Mouse (Mus musculus) hindbrain, embryonic 14.5 days (tissue): Measurements from ENCODE around the gene Zmynd11. TPM values are rescaled to one million over a fixed set of nuclear protein-coding genes. Genes with fewer than 3 reads are reported as not detected.
"Not testable (repeated sequence)": the region's sequence is repeated elsewhere in the genome, so short reads cannot be mapped to it uniquely, and the experiment has no call there.

Source experiments
- ATAC-seq: fragments of 200-750 bp; cut with Nextera tagmentation; 2 replicates; pipeline ENCODE4 v1.8.0; 2017; ENCODE audit warnings: moderate number of reproducible peaks, mild to moderate bottlenecking, moderate TSS enrichment, moderate library complexity; ENCODE audit not compliant: low FRiP score
- DNase-seq: peaks from one replicate; pipeline ENCODE4 v3.0.0-alpha.2; 2015; ENCODE audit warnings: low spot score
- H3K27ac ChIP-seq: fragments of 300-500 bp; sonication (generic); 2 replicates; pipeline ENCODE4 v1.5.1; 2014; ENCODE audit warnings: mild to moderate bottlenecking, moderate library complexity
- H3K27me3 ChIP-seq: fragments of 300-500 bp; sonication (generic); 2 replicates; pipeline ENCODE4 v1.6.1; 2014; ENCODE audit warnings: mild to moderate bottlenecking, low read length, mixed read lengths; ENCODE audit not compliant: control insufficient read depth, insufficient read depth
- H3K36me3 ChIP-seq: fragments of 300-500 bp; sonication (generic); replicated peaks from 2 replicates; pipeline ENCODE4 v1.6.1; 2014; ENCODE audit not compliant: control insufficient read depth, insufficient read depth
- H3K4me1 ChIP-seq: fragments of 300-500 bp; sonication (generic); replicated peaks from 2 replicates; pipeline ENCODE4 v1.6.1; 2014; ENCODE audit warnings: antibody characterized with exemption, low read length, mixed read lengths; ENCODE audit not compliant: control insufficient read depth, insufficient read depth
- H3K4me2 ChIP-seq: fragments of 300-500 bp; sonication (generic); replicated peaks from 2 replicates; pipeline ENCODE4 v1.6.1; 2014; ENCODE audit warnings: mild to moderate bottlenecking, moderate library complexity
- H3K4me3 ChIP-seq: fragments of 300-500 bp; sonication (generic); replicated peaks from 2 replicates; pipeline ENCODE4 v1.5.1; 2014; ENCODE audit warnings: mild to moderate bottlenecking, low read length
- H3K9ac ChIP-seq: fragments of 300-500 bp; sonication (generic); 2 replicates; pipeline ENCODE4 v1.6.1; 2014
- H3K9me3 ChIP-seq: fragments of 300-500 bp; sonication (generic); 2 replicates; pipeline ENCODE4 v1.6.1; 2016; ENCODE audit warnings: low read length; ENCODE audit not compliant: control insufficient read depth
- WGBS: fragments of 180-500 bp; shearing (Covaris S2); extraction: QIAGEN DNeasy Blood & Tissue Kit; methylation state at CpG from one replicate; pipeline ENCODE4 v1.1.7; 2014; 5-methylcytosine and 5-hydroxymethylcytosine counted together
- polyA plus RNA-seq: library from polyadenylated mRNA; unstranded; fragments of >200 nt; fragmentation: Nextera tagmentation; extraction: Ambion mirVana; gene quantifications from 2 replicates; pipeline ENCODE4 v1.2.1, GENCODE M21; 2014

The Zmynd11 gene
- polyA plus RNA-seq, 1 experiment from 2014 or later: 189 TPM

- WGBS: 95% methylated on average over 4 of the region's 5 CpGs
- not testable (repeated sequence) for ATAC-seq
These were observed 32.9 kb downstream of the Zmynd11 start for GRCm38 (mm10) chr13:9732262-9732661.

GRCm38 (mm10) chr13:9729073-9729472 is 36.1 kb downstream of the Zmynd11 start:
- Histone ChIP-seq H3K9me3 (no peaks in the 10 kb centered on the region), H3K4me1 (no peaks in the 10 kb centered on the region), H3K4me3 (no peak overlapping the region), H3K36me3 (peaks cover 33% of the 10 kb centered on the region), H3K9ac (no peak overlapping the region), H3K27ac (no peak overlapping the region), H3K4me2 (no peak overlapping the region), H3K27me3 (no peaks in the 10 kb centered on the region)
- ATAC-seq (no peak), DNase-seq (no peak)
- WGBS: 88% methylated on average over 1 of the region's 1 CpGs

More at GRCm38 (mm10) chr13:9732262-9732661, 32.9 kb downstream of the Zmynd11 start:
- not testable (repeated sequence) for H3K9ac ChIP-seq, H3K4me1 ChIP-seq, H3K9me3 ChIP-seq, H3K4me3 ChIP-seq, H3K27me3 ChIP-seq, H3K27ac ChIP-seq, H3K4me2 ChIP-seq, DNase-seq
- peaks cover 17% of the 10 kb centered on the region for H3K36me3 ChIP-seq

- DNase-seq (no peak), ATAC-seq (no peak)
- Histone ChIP-seq H3K4me1 (no peaks in the 10 kb centered on the region), H3K4me3 (no peak overlapping the region), H3K36me3 (peaks cover 22% of the 10 kb centered on the region), H3K27me3 (no peaks in the 10 kb centered on the region), H3K27ac (no peak overlapping the region), H3K9me3 (no peaks in the 10 kb centered on the region), H3K9ac (no peak overlapping the region), H3K4me2 (no peak overlapping the region)
- 94% methylated on average over 1 of the region's 1 CpGs for WGBS
These were observed 49.9 kb downstream of the Zmynd11 start for GRCm38 (mm10) chr13:9715224-9715623.

- Histone ChIP-seq H3K4me1 (no peaks in the 10 kb centered on the region), H3K9me3 (no peaks in the 10 kb centered on the region), H3K4me2 (no peak overlapping the region), H3K9ac (no peak overlapping the region), H3K27ac (no peak overlapping the region), H3K27me3 (no peaks in the 10 kb centered on the region), H3K36me3 (peaks cover 17% of the 10 kb centered on the region; the same call in 1 of the 2 replicates), H3K4me3 (no peak overlapping the region)
- DNase-seq (no peak), ATAC-seq (no peak)
- WGBS: 87% methylated on average over 6 of the region's 6 CpGs
These were observed 51.5 kb downstream of the Zmynd11 start for GRCm38 (mm10) chr13:9713462-9714134.

- H3K4me2 ChIP-seq: no peak overlapping the region
- H3K27me3 ChIP-seq: no peaks in the 10 kb centered on the region
- H3K9ac ChIP-seq: no peak overlapping the region
- H3K36me3 ChIP-seq: peaks cover 20% of the 10 kb centered on the region; the same call in 1 of the 2 replicates
- H3K27ac ChIP-seq: no peak overlapping the region
- H3K9me3 ChIP-seq: no peaks in the 10 kb centered on the region
- DNase-seq: no peak
- WGBS: 94% methylated on average over 3 of the region's 3 CpGs
- no peaks in the 10 kb centered on the region for H3K4me1 ChIP-seq
- H3K4me3 ChIP-seq: no peak overlapping the region
- ATAC-seq: no peak
These were observed 52.2 kb downstream of the Zmynd11 start for GRCm38 (mm10) chr13:9712971-9713370.

DNA sequence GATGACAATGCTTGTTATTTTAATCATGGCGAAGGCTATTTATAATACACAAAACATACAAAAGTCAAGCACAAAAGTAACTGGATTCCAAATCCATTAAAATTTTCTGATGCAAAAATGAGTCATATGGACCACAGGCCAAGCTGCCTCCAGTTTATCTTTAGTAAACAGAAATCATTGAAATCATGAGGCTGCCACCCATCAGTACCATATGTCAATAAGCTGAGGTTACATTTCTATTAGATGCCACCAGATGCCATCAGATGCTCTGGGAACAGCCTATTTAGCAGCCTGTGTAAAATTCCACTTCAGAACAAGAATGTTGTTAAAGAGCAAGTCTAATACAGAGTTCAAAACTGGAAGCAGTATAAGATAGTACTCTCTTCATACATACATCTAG is 52.7 kb downstream of the Zmynd11 start:
- Histone ChIP-seq H3K4me3 (no peak overlapping the region), H3K36me3 (peaks cover 20% of the 10 kb centered on the region; the same call in 1 of the 2 replicates), H3K9me3 (no peaks in the 10 kb centered on the region), H3K27ac (no peak overlapping the region), H3K4me1 (no peaks in the 10 kb centered on the region), H3K4me2 (no peak overlapping the region), H3K27me3 (no peaks in the 10 kb centered on the region), H3K9ac (no peak overlapping the region)
- DNase-seq: no peak
- ATAC-seq: no peak
- 100% methylated on average over 1 of the region's 1 CpGs for WGBS

GRCm38 (mm10) chr13:9708433-9709240 is 56.5 kb downstream of the Zmynd11 start:
- DNase-seq: no peak
- no peak overlapping the region for H3K4me3 ChIP-seq
- H3K36me3 ChIP-seq: 0 out of 2 replicates have a peak, but pooled peaks cover 11% of the 10 kb centered on the region
- H3K4me1 ChIP-seq: no peaks in the 10 kb centered on the region
- no peak overlapping the region for H3K27ac ChIP-seq
- no peak for ATAC-seq
- no peaks in the 10 kb centered on the region for H3K9me3 ChIP-seq
- H3K27me3 ChIP-seq: no peaks in the 10 kb centered on the region
- H3K9ac ChIP-seq: no peak overlapping the region
- no peak overlapping the region for H3K4me2 ChIP-seq
- 93% methylated on average over 7 of the region's 7 CpGs for WGBS

- no peaks in the 10 kb centered on the region for H3K4me1 ChIP-seq
- no peak overlapping the region for H3K9ac ChIP-seq
- no peak overlapping the region for H3K4me2 ChIP-seq
- 0 out of 2 replicates have a peak, but pooled peaks cover 11% of the 10 kb centered on the region for H3K36me3 ChIP-seq
- no peaks in the 10 kb centered on the region for H3K27me3 ChIP-seq
- no peak for ATAC-seq
- no peak overlapping the region for H3K27ac ChIP-seq
- no peaks in the 10 kb centered on the region for H3K9me3 ChIP-seq
- H3K4me3 ChIP-seq: no peak overlapping the region
- 91% methylated on average over 8 of the region's 8 CpGs for WGBS
- DNase-seq: no peak
These were observed 58.4 kb downstream of the Zmynd11 start for GRCm38 (mm10) chr13:9706720-9707119.

DNA sequence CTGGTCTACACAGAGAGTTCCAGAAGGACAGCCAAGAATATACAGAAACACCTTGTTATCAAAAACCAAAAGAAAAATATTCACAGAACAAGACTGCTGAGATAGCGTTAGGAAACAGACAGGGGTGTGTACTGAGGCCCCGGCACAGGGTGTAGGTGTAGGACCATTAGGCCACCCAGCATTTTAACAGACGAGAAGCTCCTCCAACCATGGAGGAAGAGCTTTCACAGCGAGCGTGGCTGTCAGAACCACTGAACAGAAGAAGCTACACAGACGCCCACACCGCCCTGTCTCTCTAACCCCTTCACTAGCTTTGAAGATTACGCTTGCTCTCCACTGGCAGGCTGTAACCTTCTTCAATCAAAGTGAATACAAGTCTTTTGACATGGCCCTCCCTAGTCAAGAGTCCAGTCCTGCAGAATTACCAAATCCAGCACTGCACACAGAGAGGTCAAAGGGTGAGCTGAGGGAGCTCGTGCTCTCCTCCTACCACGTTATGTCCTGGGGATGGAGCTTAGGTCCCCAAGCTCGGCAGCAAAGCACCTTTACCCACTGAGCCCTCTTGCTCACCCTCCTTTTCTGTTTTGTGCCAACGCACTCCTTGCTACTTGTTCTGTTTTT is 62.4 kb downstream of the Zmynd11 start:
- no peak overlapping the region for H3K4me3 ChIP-seq
- no peaks in the 10 kb centered on the region for H3K9me3 ChIP-seq
- ATAC-seq (no peak), DNase-seq (no peak)
- H3K4me2 ChIP-seq: no peak overlapping the region
- H3K27ac ChIP-seq: no peak overlapping the region
- no peaks in the 10 kb centered on the region for H3K4me1 ChIP-seq
- peaks cover 9% of the 10 kb centered on the region for H3K36me3 ChIP-seq
- H3K9ac ChIP-seq: no peak overlapping the region
- 79% methylated on average over 12 of the region's 12 CpGs for WGBS
- no peaks in the 10 kb centered on the region for H3K27me3 ChIP-seq
